Mouse (Mus musculus) hindbrain, embryonic 11.5 days (tissue): ENCODE measurements around the gene Rab31. TPM values are rescaled to one million over a fixed set of nuclear protein-coding genes. Genes with fewer than 3 reads are reported as not detected.
A peak's percentile ranks its signal among the peaks of the same experiment; 100 is the strongest.

Experiments used
- ATAC-seq: fragments of 200-750 bp; cut with Nextera tagmentation; 2 replicates; pipeline ENCODE4 v1.8.0; 2017; ENCODE audit warnings: mild to moderate bottlenecking, moderate TSS enrichment, moderate library complexity; ENCODE audit not compliant: low FRiP score
- DNase-seq: peaks from one replicate; pipeline ENCODE4 v3.0.0-alpha.2; 2015; ENCODE audit warnings: low spot score
- H3K27ac ChIP-seq: fragments of 300-500 bp; sonication (generic); 2 replicates; pipeline ENCODE4 v1.5.1; 2014; ENCODE audit warnings: mild to moderate bottlenecking, low read depth, low read length
- H3K27me3 ChIP-seq: fragments of 300-500 bp; sonication (generic); 2 replicates; pipeline ENCODE4 v1.6.1; 2014; ENCODE audit warnings: mild to moderate bottlenecking, low read length, moderate library complexity, mixed read lengths; ENCODE audit not compliant: control insufficient read depth, insufficient read depth
- H3K36me3 ChIP-seq: fragments of 300-500 bp; sonication (generic); 2 replicates; pipeline ENCODE4 v1.6.1; 2014; ENCODE audit warnings: mild to moderate bottlenecking, low read length, moderate library complexity, mixed read lengths; ENCODE audit not compliant: control insufficient read depth, insufficient read depth
- H3K4me1 ChIP-seq: fragments of 300-500 bp; sonication (generic); replicated peaks from 2 replicates; pipeline ENCODE4 v1.6.1; 2014; ENCODE audit warnings: low read length, mixed read lengths; ENCODE audit not compliant: control insufficient read depth, insufficient read depth
- H3K4me2 ChIP-seq: fragments of 300-500 bp; sonication (generic); replicated peaks from 2 replicates; pipeline ENCODE4 v1.6.1; 2014; ENCODE audit warnings: mild to moderate bottlenecking, low read depth, low read length
- H3K4me3 ChIP-seq: fragments of 300-500 bp; sonication (generic); 2 replicates; pipeline ENCODE4 v1.5.1; 2014; ENCODE audit warnings: low read depth, low read length
- H3K9ac ChIP-seq: fragments of 300-500 bp; sonication (generic); 2 replicates; pipeline ENCODE4 v1.6.1; 2014; ENCODE audit warnings: low read depth, low read length
- H3K9me3 ChIP-seq: fragments of 300-500 bp; sonication (generic); 2 replicates; pipeline ENCODE4 v1.6.1; 2016; ENCODE audit warnings: low read length; ENCODE audit not compliant: control insufficient read depth
- WGBS: fragments of 180-500 bp; shearing (Covaris S2); extraction: QIAGEN DNeasy Blood & Tissue Kit; methylation state at CpG from one replicate; pipeline ENCODE4 v1.1.7; 2014; 5-methylcytosine and 5-hydroxymethylcytosine counted together
- polyA plus RNA-seq: library from polyadenylated mRNA; unstranded; fragments of >200 nt; fragmentation: Nextera tagmentation; extraction: Ambion mirVana; gene quantifications from 2 replicates; pipeline ENCODE4 v1.2.1, GENCODE M21; 2014

Gene Rab31
- polyA plus RNA-seq, 1 experiment from 2014 or later, result 74.8 TPM

GRCm38 (mm10) chr17:65649175-65649493 lies 123.4 kb downstream of the Rab31 start:
- Histone ChIP-seq H3K9ac (no peak overlapping the region), H3K36me3 (no peaks in the 10 kb centered on the region), H3K4me2 (no peak overlapping the region), H3K9me3 (no peaks in the 10 kb centered on the region), H3K27me3 (no peaks in the 10 kb centered on the region), H3K4me3 (no peak overlapping the region), H3K27ac (no peak overlapping the region), H3K4me1 (no peaks in the 10 kb centered on the region)
- no peak for DNase-seq
- no peak for ATAC-seq
- 94% methylated on average over 2 of the region's 2 CpGs for WGBS

GRCm38 (mm10) chr17:65648371-65649174 lies 124.0 kb downstream of the Rab31 start:
- Histone ChIP-seq H3K4me3 (no peak overlapping the region), H3K27me3 (no peaks in the 10 kb centered on the region), H3K4me2 (no peak overlapping the region), H3K27ac (no peak overlapping the region), H3K4me1 (no peaks in the 10 kb centered on the region), H3K36me3 (no peaks in the 10 kb centered on the region), H3K9me3 (no peaks in the 10 kb centered on the region), H3K9ac (no peak overlapping the region)
- ATAC-seq, result no peak
- DNase-seq, result no peak
- WGBS, result 82% methylated on average over 9 of the region's 9 CpGs

- Histone ChIP-seq H3K27ac (no peak overlapping the region), H3K4me1 (no peaks in the 10 kb centered on the region), H3K4me3 (no peak overlapping the region), H3K9ac (no peak overlapping the region), H3K27me3 (no peaks in the 10 kb centered on the region), H3K36me3 (no peaks in the 10 kb centered on the region), H3K9me3 (no peaks in the 10 kb centered on the region), H3K4me2 (no peak overlapping the region)
- ATAC-seq (no peak), DNase-seq (no peak)
- WGBS, result 66% methylated on average over 5 of the region's 5 CpGs
Observed at GRCm38 (mm10) chr17:65647961-65648360, 124.6 kb downstream of the Rab31 start.

- Histone ChIP-seq H3K27ac (no peak overlapping the region), H3K27me3 (no peaks in the 10 kb centered on the region), H3K9me3 (no peaks in the 10 kb centered on the region), H3K36me3 (no peaks in the 10 kb centered on the region), H3K4me3 (no peak overlapping the region), H3K9ac (no peak overlapping the region), H3K4me1 (no peaks in the 10 kb centered on the region), H3K4me2 (no peak overlapping the region)
- WGBS, result 83% methylated on average over 6 of the region's 6 CpGs
- ATAC-seq, result no peak
- no peak for DNase-seq
Observed at GRCm38 (mm10) chr17:65647226-65647625, 125.3 kb downstream of the Rab31 start.

- H3K27ac ChIP-seq, result no peak overlapping the region
- no peak for DNase-seq
- H3K9me3 ChIP-seq, result no peaks in the 10 kb centered on the region
- no peak overlapping the region for H3K9ac ChIP-seq
- no peaks in the 10 kb centered on the region for H3K27me3 ChIP-seq
- H3K4me2 ChIP-seq, result no peak overlapping the region
- no peaks in the 10 kb centered on the region for H3K36me3 ChIP-seq
- no peak for ATAC-seq
- H3K4me3 ChIP-seq, result no peak overlapping the region
- WGBS, result 86% methylated on average over 5 of the region's 5 CpGs
- no peaks in the 10 kb centered on the region for H3K4me1 ChIP-seq
Observed at GRCm38 (mm10) chr17:65643579-65643978, 129.0 kb downstream of the Rab31 start.

- no peak overlapping the region for H3K4me3 ChIP-seq
- no peaks in the 10 kb centered on the region for H3K36me3 ChIP-seq
- DNase-seq, result no peak
- H3K9ac ChIP-seq, result no peak overlapping the region
- WGBS, result 69% methylated on average over 10 of the region's 10 CpGs
- no peaks in the 10 kb centered on the region for H3K27me3 ChIP-seq
- H3K4me1 ChIP-seq, result no peaks in the 10 kb centered on the region
- no peak overlapping the region for H3K4me2 ChIP-seq
- H3K27ac ChIP-seq, result no peak overlapping the region
- no peak for ATAC-seq
- H3K9me3 ChIP-seq, result no peaks in the 10 kb centered on the region
Observed at GRCm38 (mm10) chr17:65643051-65643521, 129.5 kb downstream of the Rab31 start.

GRCm38 (mm10) chr17:65642578-65642991 lies 130.0 kb downstream of the Rab31 start:
- no peaks in the 10 kb centered on the region for H3K9me3 ChIP-seq
- H3K4me1 ChIP-seq, result no peaks in the 10 kb centered on the region
- no peak overlapping the region for H3K4me3 ChIP-seq
- H3K27me3 ChIP-seq, result no peaks in the 10 kb centered on the region
- H3K9ac ChIP-seq, result no peak overlapping the region
- peak; percentile 9 for DNase-seq
- H3K27ac ChIP-seq, result no peak overlapping the region
- WGBS, result 46% methylated on average over 5 of the region's 5 CpGs
- peak; percentile 40; the same call in 1 of the 2 replicates for ATAC-seq
- no peaks in the 10 kb centered on the region for H3K36me3 ChIP-seq
- no peak overlapping the region for H3K4me2 ChIP-seq

GRCm38 (mm10) chr17:65641734-65642218 lies 130.8 kb downstream of the Rab31 start, which contains the start of gene Txndc2:
Gene Txndc2, minus strand, starts transcription at chr17:65642168.
- DNase-seq (no peak), ATAC-seq (no peak)
- H3K4me2 ChIP-seq, result no peak within 1 kb of the TSS
- H3K36me3 ChIP-seq, result no peaks in the 10 kb centered on the region
- 87% methylated on average over 11 of the region's 11 CpGs for WGBS
- no peak within 1 kb of the TSS for H3K4me3 ChIP-seq
- no peak within 1 kb of the TSS for H3K9ac ChIP-seq
- H3K27me3 ChIP-seq, result no peaks in the 10 kb centered on the region
- no peaks in the 10 kb centered on the region for H3K9me3 ChIP-seq
- H3K4me1 ChIP-seq, result no peaks in the 10 kb centered on the region
- H3K27ac ChIP-seq, result no peak within 1 kb of the TSS

GRCm38 (mm10) chr17:65639144-65639543 lies 133.4 kb downstream of the Rab31 start:
- ATAC-seq (no peak), DNase-seq (no peak)
- Histone ChIP-seq H3K9ac (no peak overlapping the region), H3K27me3 (no peaks in the 10 kb centered on the region), H3K4me1 (no peaks in the 10 kb centered on the region), H3K36me3 (no peaks in the 10 kb centered on the region), H3K27ac (no peak overlapping the region), H3K4me3 (no peak overlapping the region), H3K9me3 (no peaks in the 10 kb centered on the region), H3K4me2 (no peak overlapping the region)
- 88% methylated on average over 1 of the region's 1 CpGs for WGBS
